Mouse (Mus musculus) stomach, embryonic 14.5 days (tissue): ENCODE results near the gene Gm10715. TPM values are rescaled to one million over a fixed set of nuclear protein-coding genes. Genes with fewer than 3 reads are reported as not detected.
"Not testable (repeated sequence)": the region's sequence is repeated elsewhere in the genome, so short reads cannot be mapped to it uniquely, and the experiment has no call there.

Source experiments
- ATAC-seq: fragments of 200-750 bp; cut with Nextera tagmentation; 2 replicates; pipeline ENCODE4 v1.8.0; 2017; ENCODE audit warnings: low read depth, moderate TSS enrichment; ENCODE audit not compliant: insufficient number of reproducible peaks, insufficient read depth, low FRiP score
- H3K27ac ChIP-seq: fragments of 300-500 bp; sonication (generic); 2 replicates; pipeline ENCODE4 v1.5.1; 2014; ENCODE audit warnings: mild to moderate bottlenecking, low read length, moderate library complexity, mixed read lengths
- H3K27me3 ChIP-seq: fragments of 300-500 bp; sonication (generic); 2 replicates; pipeline ENCODE4 v1.6.1; 2014; ENCODE audit warnings: low read length, control low read depth, mixed read lengths; ENCODE audit not compliant: control insufficient read depth, insufficient read depth
- H3K36me3 ChIP-seq: fragments of 300-500 bp; sonication (generic); 2 replicates; pipeline ENCODE4 v1.6.1; 2014; ENCODE audit warnings: mild to moderate bottlenecking, control low read depth, low read length, moderate library complexity, mixed read lengths; ENCODE audit not compliant: control insufficient read depth, insufficient read depth
- H3K4me1 ChIP-seq: fragments of 300-500 bp; sonication (generic); 2 replicates; pipeline ENCODE4 v1.6.1; 2014; ENCODE audit warnings: low read length, control low read depth, mixed read lengths; ENCODE audit not compliant: control insufficient read depth, insufficient read depth
- H3K4me2 ChIP-seq: fragments of 300-500 bp; sonication (generic); replicated peaks from 2 replicates; pipeline ENCODE4 v1.6.1; 2014; ENCODE audit warnings: low read depth, low read length, control low read depth
- H3K4me3 ChIP-seq: fragments of 300-500 bp; sonication (generic); 2 replicates; pipeline ENCODE4 v1.5.1; 2014; ENCODE audit warnings: low read depth, low read length, control low read depth
- H3K9ac ChIP-seq: fragments of 300-500 bp; sonication (generic); replicated peaks from 2 replicates; pipeline ENCODE4 v1.6.1; 2014; ENCODE audit warnings: low read depth, mild to moderate bottlenecking, control low read depth, low read length, moderate library complexity, mixed read lengths
- H3K9me3 ChIP-seq: fragments of 300-500 bp; sonication (generic); 2 replicates; pipeline ENCODE4 v1.6.1; 2016; ENCODE audit warnings: low read depth, low read length, control low read depth; ENCODE audit not compliant: control insufficient read depth
- WGBS: fragments of 180-500 bp; shearing (Covaris S2); extraction: QIAGEN DNeasy Blood & Tissue Kit; methylation state at CpG from one replicate; pipeline ENCODE4 v1.1.7; 2014; 5-methylcytosine and 5-hydroxymethylcytosine counted together
- polyA plus RNA-seq: library from polyadenylated mRNA; unstranded; fragments of >200 nt; fragmentation: Nextera tagmentation; extraction: Ambion mirVana; gene quantifications from 2 replicates; pipeline ENCODE4 v1.2.1, GENCODE M21; 2014

Gene Gm10715
- polyA plus RNA-seq, 1 experiment from 2014 or later: not detected

DNA sequence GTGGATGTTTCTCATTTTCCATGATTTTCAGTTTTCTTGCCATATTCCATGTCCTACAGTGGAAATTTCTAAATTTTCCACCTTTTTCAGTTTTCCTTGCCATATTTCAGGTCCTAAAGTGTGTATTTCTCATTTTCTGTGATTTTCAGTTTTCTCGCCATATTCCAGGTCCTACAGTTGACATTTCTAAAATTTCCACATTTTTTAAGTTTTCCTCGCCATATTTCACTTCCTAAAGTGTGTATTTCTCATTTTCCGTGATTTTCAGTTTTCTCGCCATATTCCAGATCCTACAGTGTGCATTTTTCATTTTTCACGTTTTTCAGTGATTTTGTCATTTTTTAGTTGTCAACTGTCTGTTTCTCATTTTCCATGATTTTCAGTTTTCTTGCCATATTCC is 27.3 kb upstream of the Gm10715 start:
- WGBS: no CpG with 5 or more reads among the region's 5 CpGs
- not testable (repeated sequence) for H3K36me3 ChIP-seq, H3K4me1 ChIP-seq, H3K9me3 ChIP-seq, H3K4me2 ChIP-seq, H3K4me3 ChIP-seq, H3K9ac ChIP-seq, H3K27me3 ChIP-seq, H3K27ac ChIP-seq
- ATAC-seq: peak; percentile 47; the same call in 1 of the 2 replicates

DNA sequence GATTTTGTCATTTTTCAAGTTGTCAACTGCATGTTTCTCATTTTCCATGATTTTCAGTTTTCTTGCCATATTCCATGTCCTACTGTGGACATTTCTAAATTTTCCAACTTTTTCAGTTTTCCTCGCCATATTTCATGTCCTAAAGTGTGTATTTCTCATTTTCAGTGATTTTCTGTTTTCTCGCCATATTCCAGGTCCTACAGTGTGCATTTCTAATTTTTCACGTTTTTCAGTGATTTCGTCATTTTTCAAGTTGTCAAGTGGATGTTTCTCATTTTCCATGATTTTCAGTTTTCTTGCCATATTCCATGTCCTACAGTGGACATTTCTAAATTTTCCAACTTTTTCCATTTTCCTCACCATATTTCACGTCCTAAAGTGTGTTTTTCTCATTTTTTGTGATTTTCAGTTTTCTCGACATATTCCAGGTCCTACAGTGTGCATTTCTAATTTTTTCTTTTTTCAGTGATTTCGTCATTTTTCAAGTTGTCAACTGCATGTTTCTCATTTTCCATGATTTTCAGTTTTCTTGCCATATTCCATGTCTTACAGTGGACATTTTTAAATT is 24.5 kb upstream of the Gm10715 start:
- not testable (repeated sequence) for H3K4me2 ChIP-seq, H3K4me1 ChIP-seq, H3K27ac ChIP-seq, H3K4me3 ChIP-seq, H3K9ac ChIP-seq, ATAC-seq, H3K9me3 ChIP-seq, H3K36me3 ChIP-seq, H3K27me3 ChIP-seq
- 85% methylated on average over 2 of the region's 7 CpGs for WGBS

DNA sequence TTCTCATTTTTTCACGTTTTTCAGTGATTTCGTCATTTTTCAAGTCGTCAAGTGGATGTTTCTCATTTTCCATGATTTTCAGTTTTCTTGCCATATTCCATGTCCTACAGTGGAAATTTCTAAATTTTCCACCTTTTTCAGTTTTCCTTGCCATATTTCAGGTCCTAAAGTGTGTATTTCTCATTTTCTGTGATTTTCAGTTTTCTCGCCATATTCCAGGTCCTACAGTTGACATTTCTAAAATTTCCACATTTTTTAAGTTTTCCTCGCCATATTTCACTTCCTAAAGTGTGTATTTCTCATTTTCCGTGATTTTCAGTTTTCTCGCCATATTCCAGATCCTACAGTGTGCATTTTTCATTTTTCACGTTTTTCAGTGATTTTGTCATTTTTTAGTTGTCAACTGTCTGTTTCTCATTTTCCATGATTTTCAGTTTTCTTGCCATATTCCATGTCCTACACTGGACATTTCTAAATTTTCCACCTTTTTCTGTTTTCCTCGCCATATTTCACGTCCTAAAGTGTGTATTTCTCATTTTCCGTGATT is 23.9 kb upstream of the Gm10715 start, which contains the start of gene Gm10721:
Gene Gm10721, plus strand, starts transcription at position 408 of the 547 bp plus-strand sequence.
- H3K4me3 ChIP-seq, H3K4me2 ChIP-seq, H3K27me3 ChIP-seq, H3K27ac ChIP-seq, H3K36me3 ChIP-seq, H3K9ac ChIP-seq, H3K9me3 ChIP-seq, H3K4me1 ChIP-seq: not testable (repeated sequence)
- no CpG with 5 or more reads among the region's 11 CpGs for WGBS
- ATAC-seq: peak; percentile 57

DNA sequence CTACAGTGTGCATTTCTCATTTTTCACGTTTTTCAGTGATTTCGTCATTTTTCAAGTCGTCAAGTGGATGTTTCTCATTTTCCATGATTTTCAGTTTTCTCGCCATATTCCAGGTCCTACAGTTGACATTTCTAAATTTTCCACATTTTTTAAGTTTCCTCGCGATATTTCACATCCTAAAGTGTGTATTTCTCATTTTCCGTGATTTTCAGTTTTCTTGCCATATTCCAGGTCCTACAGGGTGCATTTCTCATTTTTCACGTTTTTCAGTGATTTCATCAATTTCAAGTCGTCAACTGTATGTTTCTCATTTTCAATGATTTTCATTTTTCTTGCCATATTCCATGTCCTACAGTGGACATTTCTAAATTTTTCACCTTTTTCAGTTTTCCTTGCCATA is 21.3 kb upstream of the Gm10715 start, which contains the start of gene Gm10720:
Gene Gm10720, plus strand, starts transcription at position 301 of the 400 bp plus-strand sequence.
- not testable (repeated sequence) for H3K27ac ChIP-seq, H3K9ac ChIP-seq, H3K9me3 ChIP-seq, H3K4me1 ChIP-seq, H3K27me3 ChIP-seq, H3K36me3 ChIP-seq, ATAC-seq, H3K4me2 ChIP-seq, H3K4me3 ChIP-seq
- 67% methylated on average over 4 of the region's 9 CpGs for WGBS

DNA sequence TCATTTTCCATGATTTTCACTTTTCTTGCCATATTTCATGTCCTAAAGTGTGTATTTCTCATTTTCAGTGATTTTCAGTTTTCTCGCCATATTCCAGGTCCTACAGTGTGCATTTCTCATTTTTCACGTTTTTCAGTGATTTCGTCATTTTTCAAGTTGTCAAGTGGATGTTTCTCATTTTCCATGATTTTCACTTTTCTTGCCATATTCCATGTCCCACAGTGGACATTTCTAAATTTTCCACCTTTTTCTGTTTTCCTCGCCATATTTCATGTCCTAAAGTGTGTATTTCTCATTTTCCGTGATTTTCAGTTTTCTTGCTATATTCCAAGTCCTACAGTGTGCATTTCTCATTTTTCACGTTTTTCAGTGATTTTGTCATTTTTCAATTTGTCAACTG is 20.8 kb upstream of the Gm10715 start:
- 67% methylated on average over 4 of the region's 6 CpGs for WGBS
- not testable (repeated sequence) for H3K4me2 ChIP-seq, H3K4me1 ChIP-seq, H3K27me3 ChIP-seq, H3K4me3 ChIP-seq, H3K9me3 ChIP-seq, H3K36me3 ChIP-seq, H3K27ac ChIP-seq, H3K9ac ChIP-seq, ATAC-seq

DNA sequence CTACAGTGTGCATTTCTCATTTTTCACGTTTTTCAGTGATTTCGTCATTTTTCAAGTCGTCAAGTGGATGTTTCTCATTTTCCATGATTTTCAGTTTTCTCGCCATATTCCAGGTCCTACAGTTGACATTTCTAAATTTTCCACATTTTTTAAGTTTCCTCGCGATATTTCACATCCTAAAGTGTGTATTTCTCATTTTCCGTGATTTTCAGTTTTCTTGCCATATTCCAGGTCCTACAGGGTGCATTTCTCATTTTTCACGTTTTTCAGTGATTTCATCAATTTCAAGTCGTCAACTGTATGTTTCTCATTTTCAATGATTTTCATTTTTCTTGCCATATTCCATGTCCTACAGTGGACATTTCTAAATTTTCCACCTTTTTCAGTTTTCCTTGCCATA is 19.6 kb upstream of the Gm10715 start, which contains the start of gene Gm10719:
Gene Gm10719, plus strand, starts transcription at position 301 of the 400 bp plus-strand sequence.
- H3K9me3 ChIP-seq, H3K36me3 ChIP-seq, H3K4me3 ChIP-seq, H3K9ac ChIP-seq, ATAC-seq, H3K4me1 ChIP-seq, H3K27ac ChIP-seq, H3K4me2 ChIP-seq, H3K27me3 ChIP-seq: not testable (repeated sequence)
- 67% methylated on average over 1 of the region's 9 CpGs for WGBS

DNA sequence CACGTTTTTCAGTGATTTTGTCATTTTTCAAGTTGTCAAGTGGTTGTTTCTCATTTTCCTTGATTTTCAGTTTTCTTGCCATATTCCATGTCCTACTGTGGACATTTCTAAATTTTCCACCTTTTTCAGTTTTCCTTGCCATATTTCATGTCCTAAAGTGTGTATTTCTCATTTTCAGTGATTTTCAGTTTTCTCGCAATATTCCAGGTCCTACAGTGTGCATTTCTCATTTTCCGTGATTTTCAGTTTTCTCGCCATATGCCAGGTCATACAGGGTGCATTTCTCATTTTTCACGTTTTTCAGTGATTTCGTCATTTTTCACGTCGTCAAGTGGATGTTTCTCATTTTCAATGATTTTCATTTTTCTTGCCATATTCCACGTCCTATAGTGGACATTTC is 17.7 kb upstream of the Gm10715 start:
- not testable (repeated sequence) for H3K9me3 ChIP-seq, ATAC-seq, H3K4me3 ChIP-seq, H3K27ac ChIP-seq, H3K4me1 ChIP-seq, H3K27me3 ChIP-seq, H3K9ac ChIP-seq, H3K4me2 ChIP-seq, H3K36me3 ChIP-seq
- WGBS: 67% methylated on average over 8 of the region's 9 CpGs

DNA sequence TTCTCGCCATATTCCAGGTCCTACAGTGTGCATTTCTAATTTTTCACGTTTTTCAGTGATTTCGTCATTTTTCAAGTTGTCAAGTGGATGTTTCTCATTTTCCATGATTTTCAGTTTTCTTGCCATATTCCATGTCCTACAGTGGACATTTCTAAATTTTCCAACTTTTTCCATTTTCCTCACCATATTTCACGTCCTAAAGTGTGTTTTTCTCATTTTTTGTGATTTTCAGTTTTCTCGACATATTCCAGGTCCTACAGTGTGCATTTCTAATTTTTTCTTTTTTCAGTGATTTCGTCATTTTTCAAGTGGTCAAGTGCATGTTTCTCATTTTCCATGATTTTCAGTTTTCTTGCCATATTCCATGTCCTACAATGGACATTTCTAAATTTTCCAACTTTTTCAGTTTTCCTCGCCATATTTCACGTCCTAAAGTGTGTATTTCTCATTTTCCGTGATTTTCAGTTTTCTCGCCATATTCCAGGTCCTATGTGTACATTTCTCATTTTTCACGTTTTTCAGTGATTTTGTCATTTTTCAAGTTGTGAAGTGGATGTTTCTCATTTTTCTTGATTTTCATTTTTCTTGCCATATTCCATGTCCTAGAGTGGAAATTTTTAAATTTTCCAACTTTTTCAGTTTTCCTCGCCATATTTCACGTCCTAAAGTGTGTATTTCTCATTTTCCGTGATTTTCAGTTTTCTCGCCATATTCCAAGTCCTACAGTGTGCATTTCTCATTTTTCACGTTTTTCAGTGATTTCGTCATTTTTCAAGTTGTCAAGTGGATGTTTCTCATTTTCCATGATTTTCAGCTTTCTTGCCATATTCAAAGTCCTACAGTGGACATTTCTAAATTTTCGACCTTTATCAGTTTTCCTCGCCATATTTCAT is 16.6 kb upstream of the Gm10715 start:
- 80% methylated on average over 11 of the region's 19 CpGs for WGBS
- not testable (repeated sequence) for H3K36me3 ChIP-seq, H3K4me1 ChIP-seq, H3K4me3 ChIP-seq, H3K9ac ChIP-seq, H3K9me3 ChIP-seq, H3K4me2 ChIP-seq, H3K27me3 ChIP-seq, H3K27ac ChIP-seq
- ATAC-seq: peak; percentile 71; the same call in 1 of the 2 replicates
